Mouse (Mus musculus) intestine, postnatal 0 days (tissue): Measurements from ENCODE around the gene Pabpc1l. TPM values are rescaled to one million over a fixed set of nuclear protein-coding genes. Genes with fewer than 3 reads are reported as not detected.
"Not testable (repeated sequence)": the region's sequence is repeated elsewhere in the genome, so short reads cannot be mapped to it uniquely, and the experiment has no call there.

ENCODE experiments used
- ATAC-seq: fragments of 200-750 bp; cut with Nextera tagmentation; 2 replicates; pipeline ENCODE4 v1.8.0; 2017; ENCODE audit warnings: mild to moderate bottlenecking, moderate TSS enrichment, moderate library complexity
- H3K27ac ChIP-seq: fragments of 300-500 bp; sonication (generic); 2 replicates; pipeline ENCODE4 v1.5.1; 2014; ENCODE audit warnings: mild to moderate bottlenecking, low read depth, low read length, moderate library complexity
- H3K27me3 ChIP-seq: fragments of 300-500 bp; sonication (generic); replicated peaks from 2 replicates; pipeline ENCODE4 v1.6.1; 2014; ENCODE audit warnings: low read length, mixed read lengths; ENCODE audit not compliant: control insufficient read depth, insufficient read depth
- H3K36me3 ChIP-seq: fragments of 300-500 bp; sonication (generic); 2 replicates; pipeline ENCODE4 v1.6.1; 2014; ENCODE audit warnings: mild to moderate bottlenecking, moderate library complexity; ENCODE audit not compliant: control insufficient read depth, insufficient read depth
- H3K4me1 ChIP-seq: fragments of 300-500 bp; sonication (generic); replicated peaks from 2 replicates; pipeline ENCODE4 v1.6.1; 2014; ENCODE audit warnings: antibody characterized with exemption, low read length, mixed read lengths; ENCODE audit not compliant: control insufficient read depth, insufficient read depth
- H3K4me2 ChIP-seq: fragments of 300-500 bp; sonication (generic); replicated peaks from 2 replicates; pipeline ENCODE4 v1.6.1; 2014; ENCODE audit warnings: low read depth, mild to moderate bottlenecking, moderate library complexity
- H3K4me3 ChIP-seq: fragments of 300-500 bp; sonication (generic); 2 replicates; pipeline ENCODE4 v1.5.1; 2014; ENCODE audit warnings: low read depth, low read length
- H3K9ac ChIP-seq: fragments of 300-500 bp; sonication (generic); 2 replicates; pipeline ENCODE4 v1.6.1; 2014; ENCODE audit warnings: mild to moderate bottlenecking, low read depth, low read length
- H3K9me3 ChIP-seq: fragments of 300-500 bp; sonication (generic); 2 replicates; pipeline ENCODE4 v1.6.1; 2016; ENCODE audit warnings: mixed run types; ENCODE audit not compliant: control insufficient read depth
- CTCF ChIP-seq: sonication (generic); IDR thresholded peaks from 2 replicates; pipeline ENCODE4 v1.5.1; 2016; ENCODE audit warnings: low read depth, mild to moderate bottlenecking, control low read depth, antibody characterized with exemption, moderate library complexity
- WGBS: fragments of 180-500 bp; shearing (Covaris S2); extraction: QIAGEN DNeasy Blood & Tissue Kit; methylation state at CpG from one replicate; pipeline ENCODE4 v1.1.7; 2014; 5-methylcytosine and 5-hydroxymethylcytosine counted together
- polyA plus RNA-seq: library from polyadenylated mRNA; unstranded; fragments of >200 nt; fragmentation: Nextera tagmentation; extraction: Ambion mirVana; gene quantifications from 2 replicates; pipeline ENCODE4 v1.2.1, GENCODE M21; 2015

Pabpc1l gene
- polyA plus RNA-seq, 1 experiment from 2014 or later: 0.94 TPM

DNA sequence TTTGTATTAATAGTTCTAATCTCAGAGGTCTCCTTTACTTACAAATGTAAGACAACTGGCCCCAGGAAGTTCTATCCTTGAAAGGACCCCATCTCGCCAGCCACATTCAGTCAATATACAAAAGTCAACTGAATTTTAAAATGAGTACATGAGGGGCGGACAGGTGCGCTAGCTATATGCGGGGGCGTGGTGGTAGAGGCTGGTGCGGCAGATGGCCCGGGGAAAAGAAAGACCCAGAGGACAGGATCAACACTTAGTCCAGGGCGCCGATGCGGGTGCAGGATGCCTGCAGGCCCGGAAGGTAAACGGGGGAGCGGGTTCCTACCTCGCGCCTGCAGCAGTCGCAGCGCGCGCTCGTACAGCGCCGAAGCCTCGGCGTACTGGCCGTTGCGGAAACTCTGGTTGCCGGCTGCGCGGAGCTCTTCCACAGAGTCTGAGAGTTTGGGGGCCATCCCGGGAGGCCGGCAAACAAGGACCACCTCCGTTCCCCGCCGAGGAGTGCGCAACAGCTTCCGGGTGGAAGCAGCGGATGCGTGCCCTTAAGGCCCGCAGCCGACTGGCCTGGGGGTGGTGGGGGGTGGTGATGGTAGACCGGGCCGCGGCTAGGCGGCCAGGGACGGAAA, 45.0 kb downstream of the Pabpc1l start, which contains the start of gene Stk4:
Gene Stk4, plus strand, starts transcription at position 181 of the 623 bp plus-strand sequence.
- no peak for TF ChIP-seq CTCF
- 0 out of 2 replicates have a peak, but pooled peaks have one; percentile 0 for ATAC-seq

DNA sequence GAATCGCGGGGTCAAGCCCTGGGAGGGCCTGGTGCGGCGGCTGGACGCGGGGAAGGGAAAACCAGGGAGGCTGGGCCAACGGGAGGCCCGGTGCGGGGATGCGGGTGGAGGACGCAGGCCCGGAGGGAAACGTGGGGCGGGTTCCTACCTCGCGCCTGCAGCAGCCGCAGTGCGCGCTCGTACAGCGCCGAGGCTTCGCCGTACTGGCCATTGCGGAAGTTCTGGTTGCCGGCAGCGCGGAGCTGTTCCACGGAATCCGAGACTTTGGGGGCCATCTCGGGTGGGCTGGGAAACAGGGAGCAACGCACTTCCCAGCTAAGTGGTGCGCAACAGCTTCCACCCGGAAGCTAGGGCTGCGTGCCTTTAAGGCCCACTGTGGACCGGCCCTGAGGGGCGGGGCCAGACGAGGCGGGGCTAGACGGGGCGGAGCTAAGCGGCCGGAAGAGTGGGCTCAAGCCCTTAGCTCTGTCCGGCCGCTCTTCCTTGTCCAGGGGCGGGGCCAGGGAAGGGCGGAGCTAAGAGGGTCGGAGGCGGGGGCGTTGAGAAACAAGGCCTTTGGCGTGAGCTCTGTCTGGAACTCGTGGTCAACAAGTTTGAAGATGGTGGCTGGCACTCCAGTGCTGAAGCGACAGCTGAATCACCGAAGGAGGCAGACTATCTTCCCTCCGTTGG, 45.7 kb downstream of the Pabpc1l start, which contains the start of gene Tomm34:
Gene Tomm34, minus strand, starts transcription at position 405 of the 672 bp plus-strand sequence.
- under 1% methylated on average over 54 of the region's 55 CpGs for WGBS
- peak within 1 kb of the TSS; percentile 91 for H3K9ac ChIP-seq
- peak; percentile 92 for ATAC-seq
- 0 out of 2 replicates have a peak, but pooled peaks have one; percentile 9 for TF ChIP-seq CTCF
- no peaks in the 10 kb centered on the region for H3K9me3 ChIP-seq
- peak within 1 kb of the TSS; percentile 84 for H3K27ac ChIP-seq
- H3K4me1 ChIP-seq: no peaks in the 10 kb centered on the region
- peaks cover 10% of the 10 kb centered on the region for H3K36me3 ChIP-seq
- peak within 1 kb of the TSS; percentile 98 for H3K4me3 ChIP-seq
- no peaks in the 10 kb centered on the region for H3K27me3 ChIP-seq
- peak within 1 kb of the TSS; percentile 84 for H3K4me2 ChIP-seq

More for the DNA sequence above, 45.0 kb downstream of the Pabpc1l start, which contains the start of gene Stk4:
- Histone ChIP-seq H3K36me3 (peaks cover 16% of the 10 kb centered on the region), H3K4me3 (peak within 1 kb of the TSS; percentile 98), H3K9ac (peak within 1 kb of the TSS; percentile 91), H3K4me2 (peak within 1 kb of the TSS; percentile 84), H3K27ac (peak within 1 kb of the TSS; percentile 84), H3K9me3 (no peaks in the 10 kb centered on the region), H3K27me3 (no peaks in the 10 kb centered on the region), H3K4me1 (no peaks in the 10 kb centered on the region)
- WGBS: under 1% methylated on average over 45 of the region's 45 CpGs

DNA sequence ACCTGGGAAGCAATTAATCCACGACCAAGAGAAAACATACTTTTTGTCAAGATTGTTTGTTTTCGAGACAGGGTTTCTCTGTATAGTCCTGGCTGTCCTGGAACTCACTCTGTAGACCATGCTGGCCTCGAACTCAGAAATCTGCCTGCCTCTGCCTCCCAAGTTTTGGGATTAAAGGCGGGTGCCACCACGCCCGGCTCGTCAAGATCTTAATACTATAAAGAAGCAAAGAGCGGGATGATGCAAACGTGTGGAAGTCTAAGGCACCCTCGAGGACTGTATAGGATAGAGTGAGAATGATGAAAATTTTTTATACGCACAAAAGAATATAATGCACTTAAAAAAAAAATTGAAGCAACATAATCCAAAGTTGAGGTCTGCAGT, 46.2 kb downstream of the Pabpc1l start:
- H3K4me1 ChIP-seq, H3K27me3 ChIP-seq, H3K9me3 ChIP-seq, ATAC-seq, H3K36me3 ChIP-seq, H3K9ac ChIP-seq: not testable (repeated sequence)
- peak overlapping the region; percentile 84 for H3K4me2 ChIP-seq
- peak overlapping the region; percentile 47; the same call in 1 of the 2 replicates for H3K27ac ChIP-seq
- peak overlapping the region; percentile 98 for H3K4me3 ChIP-seq
- WGBS: 74% methylated on average over 11 of the region's 11 CpGs

DNA sequence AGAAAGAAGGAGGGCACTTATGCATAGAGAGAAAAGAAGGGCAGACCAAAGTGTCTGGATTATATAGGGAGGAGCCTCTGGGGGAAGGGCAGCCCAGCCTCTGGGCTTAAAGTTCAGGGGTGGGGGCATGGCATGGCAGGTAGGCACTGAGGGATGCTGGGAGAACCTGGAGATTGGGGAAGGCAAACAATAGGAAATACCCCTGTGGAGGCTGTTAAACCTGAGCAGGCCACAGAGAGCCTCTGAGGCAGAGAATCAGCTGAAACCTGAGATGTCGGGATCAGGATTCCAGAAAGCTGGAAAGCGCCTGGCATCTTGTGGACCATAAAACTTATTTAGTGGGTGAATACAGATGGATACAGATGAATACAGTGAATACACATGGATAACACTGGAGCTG, 46.9 kb downstream of the Pabpc1l start:
- TF ChIP-seq CTCF: no peak
- Histone ChIP-seq H3K27me3 (no peaks in the 10 kb centered on the region), H3K9ac (no peak overlapping the region), H3K27ac (no peak overlapping the region), H3K4me1 (no peaks in the 10 kb centered on the region; the same call in 1 of the 2 replicates), H3K36me3 (no peaks in the 10 kb centered on the region), H3K4me2 (no peak overlapping the region), H3K9me3 (no peaks in the 10 kb centered on the region), H3K4me3 (no peak overlapping the region)
- WGBS: 93% methylated on average over 2 of the region's 2 CpGs
- no peak for ATAC-seq

DNA sequence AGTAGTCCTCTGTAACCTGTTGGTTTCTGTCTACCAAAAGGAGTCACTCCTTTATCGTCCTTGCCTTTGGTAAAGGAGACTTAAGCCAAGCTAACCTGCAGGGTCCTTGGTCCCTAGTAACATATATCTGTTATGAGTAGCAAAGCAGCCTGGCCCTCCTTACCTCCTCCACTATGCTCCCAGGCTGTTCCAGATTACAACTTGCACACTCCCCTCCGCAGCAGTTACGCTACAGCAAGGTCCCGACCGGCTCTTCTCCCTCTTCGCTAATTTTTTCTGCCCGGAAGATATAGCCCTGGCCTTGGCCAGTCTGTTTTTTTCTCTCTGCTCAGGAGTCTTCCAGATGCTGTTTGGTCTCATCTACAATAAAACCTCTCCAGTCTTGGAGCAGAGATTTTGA, 47.9 kb downstream of the Pabpc1l start:
- H3K36me3 ChIP-seq: no peaks in the 10 kb centered on the region
- no peaks in the 10 kb centered on the region; the same call in 1 of the 2 replicates for H3K4me1 ChIP-seq
- H3K27ac ChIP-seq: no peak overlapping the region
- TF ChIP-seq CTCF: no peak
- H3K4me2 ChIP-seq: no peak overlapping the region
- WGBS: 83% methylated on average over 7 of the region's 7 CpGs
- no peak overlapping the region for H3K4me3 ChIP-seq
- no peaks in the 10 kb centered on the region for H3K27me3 ChIP-seq
- no peak overlapping the region for H3K9ac ChIP-seq
- H3K9me3 ChIP-seq: no peaks in the 10 kb centered on the region
- ATAC-seq: no peak

DNA sequence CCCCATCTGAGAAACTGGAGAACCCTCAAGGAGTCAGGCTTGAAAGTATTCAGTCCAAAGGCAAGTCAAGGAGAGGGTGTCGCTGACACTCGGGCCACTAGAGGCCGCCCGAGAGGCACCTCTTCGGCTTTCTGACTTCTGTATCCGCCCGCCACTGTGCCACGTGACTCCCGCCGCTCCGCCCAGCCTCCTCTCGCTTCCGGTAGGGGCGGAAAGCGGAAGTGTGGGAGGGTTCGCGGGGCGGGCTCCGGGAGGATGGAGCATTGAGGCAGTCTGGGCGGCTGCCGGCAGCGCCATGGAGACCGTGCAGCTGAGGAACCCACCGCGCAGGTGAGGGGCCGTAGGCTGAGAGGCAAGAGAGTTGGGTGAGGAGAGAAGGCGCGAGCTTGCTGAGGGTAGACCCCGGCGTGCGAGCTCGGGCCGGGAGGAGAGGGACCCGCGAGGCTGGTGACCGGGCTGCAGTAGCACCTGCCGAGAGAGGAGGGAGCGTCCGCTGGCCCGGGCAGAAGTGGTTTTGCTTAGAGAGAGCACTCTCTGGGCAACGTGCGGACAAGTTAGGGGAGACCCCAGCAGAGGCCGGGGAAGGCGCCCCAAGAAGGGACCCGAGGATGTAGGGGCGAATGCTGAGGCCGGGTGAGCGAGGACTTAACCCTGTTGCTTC, 48.8 kb downstream of the Pabpc1l start:
- peak overlapping the region; percentile 50 for H3K27ac ChIP-seq
- H3K4me2 ChIP-seq: peak overlapping the region; percentile 84
- no peaks in the 10 kb centered on the region for H3K36me3 ChIP-seq
- under 1% methylated on average over 48 of the region's 48 CpGs for WGBS
- peak overlapping the region; percentile 92 for H3K4me3 ChIP-seq
- no peaks in the 10 kb centered on the region for H3K9me3 ChIP-seq
- no peaks in the 10 kb centered on the region for H3K27me3 ChIP-seq
- TF ChIP-seq CTCF: peak; percentile 91
- peak overlapping the region; percentile 61 for H3K9ac ChIP-seq
- peak; percentile 85 for ATAC-seq
- no peaks in the 10 kb centered on the region; the same call in 1 of the 2 replicates for H3K4me1 ChIP-seq
